Mouse (Mus musculus): ENCODE measurements at regions not wholly inside any gene's neighbourhood (a gene's known extent, or its start where the extent isn't known, plus 50 kb on each side); places are given as distances from the start of the nearest gene placed in this dataset.

DNA sequence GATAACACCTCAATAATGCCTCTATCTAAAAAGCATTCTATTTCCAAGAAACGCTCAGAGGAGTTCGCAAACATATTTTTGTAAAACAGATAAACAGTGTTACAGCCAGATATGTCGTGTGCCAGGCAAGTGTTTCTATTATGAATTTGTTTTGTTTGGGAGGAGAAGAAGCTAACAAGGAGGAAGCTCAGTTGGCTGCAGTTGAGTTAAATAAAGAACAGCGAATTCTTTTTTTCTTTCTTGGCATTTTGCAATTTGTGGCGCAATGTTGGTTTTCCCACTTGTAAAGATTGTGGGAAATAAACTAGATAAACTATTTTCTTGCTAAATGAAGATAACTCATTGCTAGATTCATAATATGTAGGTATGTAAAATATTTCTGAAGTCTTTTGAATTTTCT is 427.4 kb downstream of the Prdm2 start:
- no peak for TF ChIP-seq CTCF (IDR thresholded peaks at IDR 0.05; ENCODE audit: extremely low read depth, insufficient read depth, insufficient read length, insufficient replicate concordance)
- no peak for TF ChIP-seq POLR2A (IDR thresholded peaks at IDR 0.05; ENCODE audit: low read depth, low read length)
